Mouse (Mus musculus): Measurements from ENCODE around the gene Nol9. TPM values are rescaled to one million over a fixed set of nuclear protein-coding genes. Genes with fewer than 3 reads are reported as not detected.
A peak's percentile ranks its signal among the peaks of the same experiment; 100 is the strongest.

Gene Nol9
- 41.0 and 41.9 TPM in 2 replicates for polyA plus RNA-seq (2014; fragmentation: Nextera tagmentation; extraction: Ambion mirVana)

DNA sequence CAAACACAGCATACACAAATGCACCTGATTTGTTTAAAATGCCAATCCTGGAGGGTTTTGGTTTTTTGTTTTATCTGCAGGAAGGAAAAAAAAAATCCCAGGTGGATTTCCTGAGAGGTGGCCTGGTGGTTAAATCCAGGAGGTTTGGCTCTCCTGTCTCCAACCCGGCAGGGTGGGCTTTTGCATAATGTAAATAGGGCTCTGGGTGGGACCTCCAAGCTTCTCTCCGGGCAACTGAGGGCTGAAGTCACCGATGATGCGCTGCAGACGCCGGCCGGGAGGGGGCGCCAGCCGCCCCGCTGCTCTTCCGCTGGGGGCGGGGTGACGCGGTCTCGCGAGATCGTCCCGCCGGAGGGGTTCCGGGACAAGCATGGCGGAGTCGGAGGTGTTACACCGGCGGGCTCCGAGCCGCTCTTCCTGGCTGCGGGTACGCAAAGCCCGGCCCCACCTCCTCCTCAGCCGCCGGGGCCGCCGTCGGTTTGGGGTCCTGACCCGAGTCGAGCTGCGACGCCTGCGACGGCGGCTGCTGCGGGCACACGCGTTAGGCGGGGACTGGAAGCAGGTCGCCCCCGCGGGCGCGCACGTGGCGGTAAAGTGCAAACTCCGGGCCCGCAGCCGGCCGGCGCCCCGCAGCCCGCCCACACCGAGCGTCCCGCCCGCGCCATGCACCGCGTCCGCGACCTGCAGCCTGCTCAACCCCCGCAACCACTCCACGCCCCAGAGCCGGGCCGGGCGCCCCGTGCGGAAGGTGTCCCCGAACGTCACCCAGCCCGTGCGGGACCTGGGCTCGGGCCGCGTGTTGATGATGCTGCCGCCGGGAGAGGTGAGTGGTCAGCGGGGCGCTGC, at the start of gene Nol9:
TSS of gene Nol9 (plus strand) at position 337 of the 846 bp plus-strand sequence.
- no peak within 1 kb of the TSS for H3K27ac ChIP-seq (ENCODE audit: low read depth, low read length)
- WGBS = under 1% methylated on average over 80 of the region's 86 CpGs
- peaks cover 9% of the 10 kb centered on the region for H3K4me1 ChIP-seq (replicated peaks; ENCODE audit: control insufficient read depth, insufficient read depth, low read length)
- H3K9ac ChIP-seq (ENCODE audit: low read length) = peak within 1 kb of the TSS; percentile 92
- H3K9me3 ChIP-seq (ENCODE audit: control insufficient read depth, low read length) = no peaks in the 10 kb centered on the region
- DNase-seq (ENCODE audit: low spot score) (peak; percentile 98), ATAC-seq (replicated peaks; ENCODE audit: low FRiP score) (peak; percentile 89)
- H3K27me3 ChIP-seq (ENCODE audit: control insufficient read depth, insufficient read depth, low read length) = no peaks in the 10 kb centered on the region
- peaks cover 16% of the 10 kb centered on the region for H3K36me3 ChIP-seq (ENCODE audit: control insufficient read depth, insufficient read depth, low read length)
- H3K4me3 ChIP-seq (ENCODE audit: low read depth, low read length) = peak within 1 kb of the TSS; percentile 99
- H3K4me2 ChIP-seq (ENCODE audit: low read depth, low read length, severe bottlenecking) = peak within 1 kb of the TSS; percentile 61

DNA sequence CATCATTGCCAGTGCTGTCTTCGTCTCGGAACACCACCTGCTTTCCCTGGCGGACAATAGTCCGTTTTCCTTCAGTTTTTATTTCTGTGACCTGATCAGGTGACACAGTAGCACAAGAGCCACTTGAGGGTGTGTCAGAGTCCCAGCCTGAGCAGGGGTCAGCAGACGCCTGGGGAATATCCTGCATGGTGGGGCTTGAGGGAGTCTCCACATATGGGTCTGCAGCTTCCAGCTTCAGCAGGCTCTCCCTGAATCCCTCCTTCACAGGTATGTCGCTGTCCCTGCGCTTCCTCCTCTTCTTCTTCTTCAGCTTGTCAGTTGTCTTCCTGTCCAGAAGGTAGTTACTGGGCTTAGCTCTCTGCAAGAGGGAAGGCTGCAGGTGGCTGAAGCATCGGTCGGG, 47.0 kb upstream of the Nol9 start:
- ATAC-seq (replicated peaks; ENCODE audit: low FRiP score) (no peak), DNase-seq (ENCODE audit: low spot score) (no peak)
- Histone ChIP-seq H3K27ac (ENCODE audit: low read depth, low read length) (no peak overlapping the region), H3K9ac (ENCODE audit: low read length) (no peak overlapping the region), H3K4me3 (ENCODE audit: low read depth, low read length) (no peak overlapping the region), H3K36me3 (ENCODE audit: control insufficient read depth, insufficient read depth, low read length) (peaks cover 8% of the 10 kb centered on the region), H3K27me3 (ENCODE audit: control insufficient read depth, insufficient read depth, low read length) (no peaks in the 10 kb centered on the region), H3K9me3 (ENCODE audit: control insufficient read depth, low read length) (no peaks in the 10 kb centered on the region), H3K4me2 (ENCODE audit: low read depth, low read length, severe bottlenecking) (no peak overlapping the region), H3K4me1 (replicated peaks; ENCODE audit: control insufficient read depth, insufficient read depth, low read length) (peaks cover 10% of the 10 kb centered on the region)
- 93% methylated on average over 9 of the region's 9 CpGs for WGBS

DNA sequence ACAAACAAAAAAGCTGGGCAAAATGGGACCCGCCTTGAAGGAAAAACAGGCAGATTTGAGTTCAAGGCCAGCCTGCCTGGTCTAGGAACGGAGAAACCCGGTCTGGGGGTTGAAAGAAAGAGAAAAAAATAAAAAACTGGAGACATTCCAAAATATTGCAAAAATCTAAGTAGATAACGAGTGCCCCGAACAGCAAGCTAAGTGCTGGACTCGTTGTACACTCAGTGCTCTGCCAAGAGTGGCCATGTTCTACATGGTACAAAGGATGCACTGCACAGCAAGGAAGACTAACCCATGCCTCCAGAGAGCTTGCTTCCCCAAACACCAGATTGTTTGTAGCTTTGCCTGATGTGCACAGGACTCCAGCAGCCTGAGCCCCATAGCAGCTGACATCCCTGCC, 46.1 kb upstream of the Nol9 start:
- Histone ChIP-seq H3K27me3 (ENCODE audit: control insufficient read depth, insufficient read depth, low read length) (no peaks in the 10 kb centered on the region), H3K9ac (ENCODE audit: low read length) (no peak overlapping the region), H3K4me3 (ENCODE audit: low read depth, low read length) (no peak overlapping the region), H3K4me1 (replicated peaks; ENCODE audit: control insufficient read depth, insufficient read depth, low read length) (peaks cover 8% of the 10 kb centered on the region), H3K27ac (ENCODE audit: low read depth, low read length) (no peak overlapping the region), H3K4me2 (ENCODE audit: low read depth, low read length, severe bottlenecking) (no peak overlapping the region), H3K36me3 (ENCODE audit: control insufficient read depth, insufficient read depth, low read length) (peaks cover 8% of the 10 kb centered on the region), H3K9me3 (ENCODE audit: control insufficient read depth, low read length) (no peaks in the 10 kb centered on the region)
- 86% methylated on average over 6 of the region's 6 CpGs for WGBS
- no peak for DNase-seq (ENCODE audit: low spot score)
- no peak for ATAC-seq (replicated peaks; ENCODE audit: low FRiP score)

DNA sequence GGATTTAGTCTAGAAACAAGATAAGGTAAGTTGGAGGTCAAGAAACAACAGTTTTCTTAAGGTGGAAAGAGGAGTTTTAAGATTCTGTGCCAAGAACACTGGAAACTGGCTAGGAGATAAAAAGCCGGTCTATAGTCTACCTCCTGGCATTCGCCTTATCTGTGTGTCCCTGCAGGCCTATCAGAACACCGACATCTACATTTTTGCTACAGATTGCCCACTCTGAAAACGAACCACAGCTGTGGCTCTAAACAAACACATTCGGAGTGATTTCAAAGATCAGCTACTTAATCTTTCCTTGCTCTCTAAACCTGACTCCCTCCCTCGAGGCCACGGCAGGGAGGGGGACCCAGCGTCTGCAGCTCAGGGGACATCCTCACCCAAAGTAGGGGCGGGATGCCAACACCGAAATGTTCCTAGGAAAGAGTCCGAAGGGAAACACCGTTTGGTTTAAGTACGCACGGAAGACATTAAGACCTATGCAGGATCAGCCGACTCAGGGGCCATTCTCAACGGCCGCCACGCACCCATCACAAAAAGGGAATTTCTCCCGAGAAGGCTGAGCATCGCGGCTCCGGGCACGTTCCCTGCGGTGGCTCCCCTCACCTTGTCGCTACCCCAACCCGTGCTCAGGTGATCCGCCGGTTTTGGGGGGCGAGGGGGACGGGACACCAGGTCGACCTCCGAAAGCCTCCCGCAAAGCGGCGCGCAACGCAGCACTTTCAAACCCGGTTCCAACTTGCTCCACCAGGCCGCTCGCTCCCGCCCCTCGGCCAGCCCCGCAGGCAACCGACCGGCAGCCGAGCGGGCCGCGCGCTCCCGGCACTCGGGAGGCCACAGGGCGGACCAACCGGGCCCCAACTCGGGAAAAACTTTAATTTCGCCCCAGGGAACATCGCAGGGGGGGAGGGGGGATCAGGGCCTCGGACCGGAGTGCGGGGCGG, 44.6 kb upstream of the Nol9 start:
- no peak for ATAC-seq (replicated peaks; ENCODE audit: low FRiP score)

DNA sequence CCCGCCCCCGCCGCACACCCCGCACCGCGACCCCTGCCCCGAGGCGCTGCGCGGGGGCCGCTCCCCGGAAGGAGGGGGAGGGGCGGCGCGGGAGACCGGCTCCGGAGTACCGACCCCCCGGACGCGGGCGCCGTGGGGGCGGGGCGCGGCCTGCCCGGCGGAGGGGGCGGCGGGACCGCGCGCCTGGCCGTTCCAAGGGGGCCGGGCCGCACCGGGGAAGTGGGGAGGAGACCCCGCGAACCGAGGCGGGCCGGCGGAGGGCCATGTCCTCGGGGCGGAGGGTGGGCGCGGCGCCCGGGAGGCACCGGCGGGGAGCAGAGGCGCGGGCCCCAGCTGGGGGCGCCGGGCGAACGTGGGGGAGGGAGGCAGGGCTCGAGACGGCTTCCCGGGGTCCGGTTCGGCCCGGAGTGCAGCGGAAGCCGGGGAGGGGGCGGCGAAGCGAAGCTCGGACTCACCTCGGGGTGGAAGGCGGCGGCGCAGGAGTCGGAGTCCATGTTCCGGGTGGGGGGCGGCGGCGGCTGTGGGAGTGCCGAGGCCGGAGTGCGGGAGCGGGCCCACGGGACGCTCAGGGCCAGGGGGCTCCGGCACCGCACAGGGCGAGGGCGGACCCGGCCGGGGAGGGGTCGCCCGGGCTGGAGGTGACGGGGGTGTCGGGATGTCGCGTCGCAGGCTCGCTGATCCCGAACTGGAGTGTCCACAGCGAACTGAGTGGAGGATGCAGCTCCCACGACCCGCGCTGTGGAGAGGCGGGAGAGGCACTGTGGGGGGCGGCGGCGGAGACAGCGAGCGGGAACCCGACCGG, 43.5 kb upstream of the Nol9 start:
- peak overlapping the region; percentile 62 for H3K27ac ChIP-seq (ENCODE audit: low read depth, low read length)
- H3K4me1 ChIP-seq (replicated peaks; ENCODE audit: control insufficient read depth, insufficient read depth, low read length) = peaks cover 6% of the 10 kb centered on the region; the same call in 1 of the 2 replicates
- peak overlapping the region; percentile 99 for H3K4me3 ChIP-seq (ENCODE audit: low read depth, low read length)
- no peaks in the 10 kb centered on the region for H3K27me3 ChIP-seq (ENCODE audit: control insufficient read depth, insufficient read depth, low read length)
- H3K9me3 ChIP-seq (ENCODE audit: control insufficient read depth, low read length) = no peaks in the 10 kb centered on the region
- H3K36me3 ChIP-seq (ENCODE audit: control insufficient read depth, insufficient read depth, low read length) = peaks cover 8% of the 10 kb centered on the region
- WGBS = under 1% methylated on average over 93 of the region's 111 CpGs
- peak overlapping the region; percentile 93 for H3K9ac ChIP-seq (ENCODE audit: low read length)
- peak overlapping the region; percentile 83 for H3K4me2 ChIP-seq (ENCODE audit: low read depth, low read length, severe bottlenecking)
- peak; percentile 83 for DNase-seq (ENCODE audit: low spot score)
- ATAC-seq (replicated peaks; ENCODE audit: low FRiP score) = peak; percentile 4

More for the DNA sequence above, 44.6 kb upstream of the Nol9 start:
- peak overlapping the region; percentile 83 for H3K4me2 ChIP-seq (ENCODE audit: low read depth, low read length, severe bottlenecking)
- DNase-seq (ENCODE audit: low spot score) = peak; percentile 73
- under 1% methylated on average over 61 of the region's 61 CpGs for WGBS
- peak overlapping the region; percentile 93 for H3K9ac ChIP-seq (ENCODE audit: low read length)
- no peaks in the 10 kb centered on the region for H3K27me3 ChIP-seq (ENCODE audit: control insufficient read depth, insufficient read depth, low read length)
- H3K36me3 ChIP-seq (ENCODE audit: control insufficient read depth, insufficient read depth, low read length) = peaks cover 8% of the 10 kb centered on the region
- no peaks in the 10 kb centered on the region for H3K9me3 ChIP-seq (ENCODE audit: control insufficient read depth, low read length)
- peak overlapping the region; percentile 99 for H3K4me3 ChIP-seq (ENCODE audit: low read depth, low read length)
- peaks cover 6% of the 10 kb centered on the region; the same call in 1 of the 2 replicates for H3K4me1 ChIP-seq (replicated peaks; ENCODE audit: control insufficient read depth, insufficient read depth, low read length)
- H3K27ac ChIP-seq (ENCODE audit: low read depth, low read length) = no peak overlapping the region; the same call in 1 of the 2 replicates

DNA sequence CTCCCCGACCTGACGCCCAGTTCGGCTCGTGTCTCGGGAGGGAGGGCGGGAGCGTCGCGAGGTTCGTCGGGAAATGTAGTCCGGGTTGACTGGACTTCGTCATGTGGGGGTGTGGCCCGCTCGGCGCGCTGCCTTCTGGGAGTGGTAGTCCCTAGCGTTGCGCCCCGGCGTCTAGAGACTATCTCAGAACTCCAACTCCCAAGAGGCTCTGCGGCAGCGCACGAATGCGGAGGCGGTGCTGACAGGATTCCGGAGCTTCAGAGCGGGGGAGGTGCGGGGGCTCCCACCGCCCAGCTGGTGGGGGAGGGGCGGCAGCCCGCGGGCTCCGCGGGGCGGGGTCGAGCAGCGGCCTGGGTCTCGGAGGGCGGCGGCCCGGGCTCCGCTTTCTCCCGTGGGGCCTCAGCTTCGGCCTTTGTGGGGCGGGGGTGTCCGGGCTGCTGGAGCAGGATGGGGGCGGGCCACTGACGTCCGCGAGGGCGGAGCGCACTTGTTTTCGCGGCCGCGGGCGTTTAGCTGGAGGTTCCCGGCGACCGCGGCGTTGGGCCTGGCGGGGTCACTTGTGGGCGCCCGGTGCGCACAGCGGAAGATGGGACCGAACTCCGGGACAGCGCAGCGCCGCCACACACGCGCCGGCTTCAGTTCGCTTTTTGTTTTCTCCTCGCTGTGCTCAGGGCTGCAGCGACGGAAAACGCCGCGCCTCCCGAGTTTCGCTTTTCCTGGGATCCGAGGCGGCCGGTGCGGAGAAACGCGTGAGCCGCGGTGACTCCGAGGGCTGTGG, 42.8 kb upstream of the Nol9 start, which contains the start of gene Phf13:
TSS of gene Phf13 (minus strand) at position 86 of the 778 bp plus-strand sequence.
- under 1% methylated on average over 93 of the region's 94 CpGs for WGBS
- Histone ChIP-seq H3K9me3 (ENCODE audit: control insufficient read depth, low read length) (no peaks in the 10 kb centered on the region), H3K4me1 (replicated peaks; ENCODE audit: control insufficient read depth, insufficient read depth, low read length) (peaks cover 6% of the 10 kb centered on the region; the same call in 1 of the 2 replicates), H3K27me3 (ENCODE audit: control insufficient read depth, insufficient read depth, low read length) (no peaks in the 10 kb centered on the region), H3K4me3 (ENCODE audit: low read depth, low read length) (peak within 1 kb of the TSS; percentile 99), H3K9ac (ENCODE audit: low read length) (peak within 1 kb of the TSS; percentile 93), H3K36me3 (ENCODE audit: control insufficient read depth, insufficient read depth, low read length) (peaks cover 2% of the 10 kb centered on the region; the same call in 1 of the 2 replicates), H3K27ac (ENCODE audit: low read depth, low read length) (peak within 1 kb of the TSS; percentile 70), H3K4me2 (ENCODE audit: low read depth, low read length, severe bottlenecking) (peak within 1 kb of the TSS; percentile 83)
- DNase-seq (ENCODE audit: low spot score) (peak; percentile 100), ATAC-seq (replicated peaks; ENCODE audit: low FRiP score) (peak; percentile 97)

DNA sequence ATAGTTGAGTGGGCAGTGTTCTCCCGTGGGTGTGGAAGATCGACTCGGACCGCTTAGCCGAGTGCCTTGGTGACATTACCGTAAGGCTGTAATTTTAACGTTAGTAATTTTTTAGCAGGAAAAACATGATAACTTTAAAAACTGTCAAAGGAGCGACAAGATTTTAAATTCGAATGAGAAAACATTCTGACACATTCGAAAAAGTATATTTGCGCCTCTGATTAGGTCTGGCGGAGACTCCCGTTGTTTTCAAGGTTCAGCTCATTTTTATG, 42.2 kb upstream of the Nol9 start:
- DNase-seq (ENCODE audit: low spot score) (no peak), ATAC-seq (replicated peaks; ENCODE audit: low FRiP score) (no peak)
- WGBS = 4% methylated on average over 13 of the region's 13 CpGs
- Histone ChIP-seq H3K9ac (ENCODE audit: low read length) (peak overlapping the region; percentile 62), H3K4me2 (ENCODE audit: low read depth, low read length, severe bottlenecking) (peak overlapping the region; percentile 65), H3K4me1 (replicated peaks; ENCODE audit: control insufficient read depth, insufficient read depth, low read length) (peaks cover 6% of the 10 kb centered on the region; the same call in 1 of the 2 replicates), H3K27ac (ENCODE audit: low read depth, low read length) (peak overlapping the region; percentile 70; the same call in 1 of the 2 replicates), H3K9me3 (ENCODE audit: control insufficient read depth, low read length) (no peaks in the 10 kb centered on the region), H3K4me3 (ENCODE audit: low read depth, low read length) (peak overlapping the region; percentile 99), H3K36me3 (ENCODE audit: control insufficient read depth, insufficient read depth, low read length) (no peaks in the 10 kb centered on the region; the same call in 1 of the 2 replicates), H3K27me3 (ENCODE audit: control insufficient read depth, insufficient read depth, low read length) (no peaks in the 10 kb centered on the region)

Measured in forebrain, embryonic 11.5 days (tissue).